Mouse (Mus musculus): ENCODE measurements at regions not wholly inside any gene's neighbourhood (a gene's known extent, or its start where the extent isn't known, plus 50 kb on each side); places are given as distances from the start of the nearest gene placed in this dataset.

DNA sequence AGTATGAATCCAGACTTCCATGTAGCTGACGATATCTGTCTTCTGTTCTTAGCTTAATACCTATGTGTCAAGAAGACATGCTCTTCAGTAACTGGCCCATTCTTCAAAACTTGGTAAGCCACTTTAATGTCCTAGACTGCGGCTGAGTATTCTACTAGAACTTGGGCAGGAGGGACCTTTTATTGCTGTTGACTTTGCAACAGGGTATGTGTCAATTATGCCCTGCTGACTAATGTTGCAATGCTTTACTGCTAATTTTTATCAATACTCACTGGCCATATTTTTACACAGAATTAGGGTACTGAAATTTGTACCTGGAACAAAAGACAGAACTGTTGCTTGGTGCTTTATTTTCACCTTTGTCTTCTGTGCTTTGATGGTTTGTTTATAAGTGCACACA lies 746.9 kb downstream of the Ppargc1a start:
- DNase-seq (ENCODE audit: low read depth): no peak

DNA sequence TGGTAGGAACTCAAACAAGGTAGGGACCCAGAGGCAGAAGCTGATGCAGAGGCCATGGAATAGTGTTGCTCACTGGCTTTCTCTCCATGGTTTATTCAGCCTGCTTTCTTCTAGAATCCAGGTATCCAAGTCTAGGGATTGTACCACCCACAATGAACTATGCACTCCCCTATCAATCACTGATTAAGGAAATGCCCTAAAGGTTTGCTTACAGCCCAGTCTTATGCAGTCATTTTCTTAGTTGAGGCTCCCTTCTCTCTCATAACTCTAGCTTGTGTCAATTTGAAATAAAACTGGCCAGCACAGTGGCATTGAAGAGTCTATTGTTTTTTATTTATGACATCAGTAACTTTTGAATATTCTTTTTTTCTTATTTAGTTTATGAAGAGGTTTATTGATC lies 747.6 kb downstream of the Ppargc1a start:
- no peak for DNase-seq (ENCODE audit: low read depth)

DNA sequence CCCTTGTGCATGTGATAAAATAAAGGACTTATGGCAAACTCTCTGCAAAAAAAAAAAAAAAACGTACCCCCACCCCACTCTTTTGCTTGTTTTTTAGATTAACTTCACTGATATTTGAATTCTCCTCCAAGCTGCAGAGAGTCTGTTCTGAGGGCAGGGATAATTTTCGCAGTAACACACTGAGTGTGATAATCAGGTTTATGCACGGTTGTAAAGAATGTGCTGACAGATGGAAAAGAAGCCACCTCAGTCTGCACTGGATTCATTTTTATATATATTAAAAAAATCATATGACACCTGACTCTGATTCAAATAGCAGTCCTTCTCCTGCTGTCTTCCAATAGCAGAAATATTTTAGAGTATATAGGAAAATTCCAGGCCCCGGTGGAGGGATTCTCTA lies 736.5 kb upstream of the Adgra3 start:
- DNase-seq (ENCODE audit: low read depth): no peak

DNA sequence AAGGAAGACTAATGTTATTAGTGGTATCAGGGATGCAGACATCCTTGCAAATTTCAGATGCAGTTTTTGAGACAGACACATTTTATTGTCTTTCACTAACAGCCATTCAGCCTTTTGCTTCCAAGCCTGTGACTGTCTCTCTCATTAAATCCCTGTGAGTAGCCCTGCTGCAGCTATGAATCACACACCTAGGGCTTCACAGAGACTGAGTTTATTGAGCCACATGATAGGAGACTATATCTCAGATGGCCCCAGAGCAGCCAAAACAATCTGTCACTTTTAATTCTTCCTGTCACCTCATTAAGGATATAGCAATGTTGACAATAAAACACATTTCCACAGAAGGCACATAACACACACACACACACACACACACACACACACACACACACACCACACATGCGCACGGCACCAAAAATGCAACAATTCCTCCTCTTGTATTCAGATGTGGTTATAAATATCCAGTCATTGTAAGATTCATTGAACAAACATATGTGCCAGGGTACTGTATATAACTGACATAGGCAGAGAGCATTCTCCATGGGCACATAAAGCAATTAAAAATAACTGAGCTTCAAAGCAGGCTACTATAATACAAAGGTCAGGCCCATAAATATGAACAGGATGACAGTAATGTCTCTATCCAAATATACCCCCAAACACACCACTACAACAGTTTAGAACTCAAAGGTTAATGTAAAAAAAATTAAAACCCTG lies 735.8 kb upstream of the Adgra3 start:
- no peak for DNase-seq (ENCODE audit: low read depth)

DNA sequence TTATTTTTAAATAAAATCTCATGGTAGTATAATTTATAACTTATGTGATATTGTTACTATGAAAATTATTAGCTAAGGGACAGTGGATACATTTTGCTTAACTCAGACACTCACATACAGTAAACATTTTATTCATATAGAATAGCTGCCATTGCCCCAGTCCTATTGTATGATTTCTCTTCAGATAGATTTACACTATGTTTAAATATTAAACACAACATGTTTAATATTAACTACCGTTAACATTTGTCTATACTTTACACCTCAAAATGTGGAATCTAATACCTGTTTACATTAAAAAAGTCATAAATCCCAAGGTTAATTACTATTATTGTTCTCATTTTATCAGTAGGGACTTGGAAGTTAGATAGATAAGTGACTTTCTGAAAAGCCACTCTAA lies 734.8 kb upstream of the Adgra3 start:
- no peak for DNase-seq (ENCODE audit: low read depth)

DNA sequence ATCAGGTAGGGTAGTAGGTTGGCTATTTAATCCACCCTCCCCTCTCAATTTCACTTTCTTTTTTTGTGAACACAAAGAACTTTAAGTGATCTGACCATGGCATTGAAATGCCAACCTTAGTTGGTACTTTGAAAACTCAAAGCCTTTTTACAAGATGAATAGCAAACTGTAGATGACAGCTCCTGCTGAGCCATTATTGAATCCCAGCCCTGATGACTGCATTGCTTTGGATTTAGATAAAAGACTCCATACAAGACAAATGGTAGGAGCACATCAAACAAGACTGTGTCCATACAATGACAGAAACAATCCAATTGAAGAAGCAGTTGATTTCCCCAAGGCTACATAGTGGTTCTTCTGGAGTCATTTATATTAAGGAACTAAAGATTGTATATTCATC lies 726.5 kb upstream of the Adgra3 start:
- no peak for DNase-seq (ENCODE audit: low read depth)

DNA sequence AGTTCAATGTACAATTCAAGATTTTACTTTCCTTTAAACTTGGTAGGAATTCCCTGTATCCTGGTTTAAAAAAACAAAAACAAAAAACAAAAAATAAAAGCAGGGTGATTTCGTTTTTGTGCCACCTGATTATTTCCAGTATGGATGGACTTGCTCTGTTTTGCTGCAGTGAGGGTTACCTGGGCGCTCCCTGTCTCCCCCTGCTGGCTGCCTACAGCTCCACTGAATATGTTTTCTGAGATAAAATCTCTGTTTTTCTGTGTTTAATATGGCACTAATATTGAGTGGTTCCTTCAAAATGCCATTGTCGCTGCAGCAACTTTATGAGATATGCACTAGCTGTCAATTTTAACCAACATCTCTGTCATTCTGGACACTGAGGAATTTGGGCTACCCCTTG lies 720.3 kb upstream of the Adgra3 start:
- DNase-seq (ENCODE audit: low read depth): no peak

DNA sequence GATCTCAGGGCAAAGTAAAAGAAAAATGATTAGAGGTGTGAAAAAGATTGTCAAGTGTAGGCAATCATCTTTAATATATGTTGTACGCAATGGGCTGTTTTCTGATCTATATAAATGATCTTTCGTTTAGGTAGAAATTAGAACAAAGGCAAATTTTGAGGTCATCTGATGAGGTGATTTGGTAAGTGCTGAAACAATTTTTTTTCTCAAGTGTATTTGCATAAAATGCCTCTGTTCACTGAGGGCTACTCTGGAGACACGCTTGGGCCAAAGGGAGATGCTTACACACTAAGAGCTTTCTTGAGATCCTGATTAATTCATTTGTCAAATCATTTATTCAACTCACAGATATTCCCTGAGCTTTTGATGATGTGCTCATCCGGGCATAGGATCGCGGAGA lies 719.4 kb upstream of the Adgra3 start:
- DNase-seq (ENCODE audit: low read depth): no peak

DNA sequence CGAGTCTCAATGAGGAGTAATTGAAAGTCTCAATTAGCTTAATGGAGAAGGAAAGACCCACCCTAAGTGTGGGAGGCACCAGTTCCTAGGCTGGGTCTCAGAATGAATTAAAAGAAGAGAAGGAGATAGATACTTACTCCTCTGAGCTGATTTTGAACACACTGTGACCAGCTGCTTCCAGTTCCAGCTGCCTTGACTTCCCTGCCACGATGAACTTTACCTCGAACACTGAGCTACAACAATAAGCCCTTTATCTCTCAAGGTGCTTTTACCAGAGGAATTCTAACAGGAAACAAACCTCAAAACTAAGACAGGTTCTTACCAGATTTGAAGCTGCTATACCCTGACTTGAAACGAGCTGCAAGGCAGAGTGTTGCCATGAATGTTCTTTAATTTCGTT lies 703.5 kb upstream of the Adgra3 start:
- DNase-seq (ENCODE audit: low read depth): no peak

DNA sequence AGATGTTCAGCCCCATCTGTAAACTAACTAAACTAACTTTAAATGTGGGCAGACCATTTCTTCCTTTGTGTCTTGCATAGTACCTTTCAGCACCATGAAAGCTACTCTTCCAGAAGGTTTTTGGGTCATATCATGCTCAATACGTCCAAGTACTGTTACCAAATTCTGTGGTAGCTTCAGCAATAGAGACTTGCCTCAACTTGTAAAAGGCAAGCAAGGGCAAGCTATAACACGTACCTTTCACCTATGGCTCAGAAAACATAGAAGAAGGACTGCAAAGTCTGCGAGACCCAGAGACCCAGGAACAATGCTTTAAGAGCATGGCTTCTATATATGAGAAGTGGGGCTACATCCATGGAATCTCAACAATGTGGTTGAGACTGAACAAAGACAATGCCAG lies 701.6 kb upstream of the Adgra3 start:
- no peak for DNase-seq (ENCODE audit: low read depth)

DNA sequence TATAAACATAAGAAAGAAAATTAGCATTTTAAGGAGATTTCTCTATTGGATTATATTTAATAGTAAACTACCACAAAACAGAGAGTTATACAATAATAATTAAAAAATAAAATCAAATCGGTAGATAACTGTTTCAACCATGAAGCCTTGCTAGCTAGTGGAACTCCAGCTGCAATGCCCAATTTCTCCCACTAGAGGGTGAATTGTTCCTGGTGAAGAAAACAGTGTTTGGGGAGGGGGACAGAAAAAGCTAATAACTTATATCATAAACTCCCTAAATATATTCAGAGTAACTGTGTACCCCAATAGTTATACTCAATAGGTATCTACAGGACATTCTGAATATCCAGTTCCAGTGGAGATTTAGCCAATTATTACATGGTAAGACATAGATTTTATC lies 694.0 kb upstream of the Adgra3 start:
- DNase-seq (ENCODE audit: low read depth): peak; percentile 0

DNA sequence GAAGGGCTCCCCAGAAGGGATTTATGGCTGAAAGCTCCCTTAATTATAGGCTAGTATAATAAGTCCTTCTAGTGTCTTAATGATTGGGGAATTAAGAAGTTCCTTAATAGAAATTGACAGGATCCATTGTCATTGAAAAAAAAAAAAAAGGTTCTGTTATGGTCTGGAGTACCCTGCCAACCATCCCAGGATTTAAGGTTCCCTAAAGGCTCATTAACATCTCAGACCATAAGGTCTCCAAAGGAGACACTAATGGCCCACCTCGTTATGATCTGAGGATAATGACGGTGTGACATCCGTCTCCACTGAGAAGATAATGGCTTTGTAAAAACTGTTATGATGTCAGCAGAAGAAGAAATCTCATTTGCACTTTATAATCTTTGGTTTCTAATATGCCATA lies 692.6 kb upstream of the Adgra3 start:
- no peak for DNase-seq (ENCODE audit: low read depth)

DNA sequence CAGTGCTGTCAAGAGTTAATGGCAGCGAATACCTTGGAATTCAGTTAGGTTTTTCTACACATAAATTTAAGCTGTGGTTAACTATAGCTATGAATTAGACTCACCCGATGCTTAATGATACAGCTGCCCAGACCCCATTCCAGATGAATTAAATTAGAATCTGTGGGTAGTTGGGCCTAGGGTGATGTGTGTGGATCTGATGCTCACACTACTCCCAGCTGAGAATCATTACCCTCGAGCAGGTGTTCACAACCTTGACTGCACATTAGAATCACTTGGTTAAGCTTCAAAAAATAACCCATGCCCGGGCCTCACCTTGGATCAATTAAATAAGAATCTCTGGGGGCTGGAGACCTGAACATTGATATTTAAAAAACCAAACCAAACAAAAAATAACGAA lies 684.2 kb upstream of the Adgra3 start:
- DNase-seq (ENCODE audit: low read depth): no peak

DNA sequence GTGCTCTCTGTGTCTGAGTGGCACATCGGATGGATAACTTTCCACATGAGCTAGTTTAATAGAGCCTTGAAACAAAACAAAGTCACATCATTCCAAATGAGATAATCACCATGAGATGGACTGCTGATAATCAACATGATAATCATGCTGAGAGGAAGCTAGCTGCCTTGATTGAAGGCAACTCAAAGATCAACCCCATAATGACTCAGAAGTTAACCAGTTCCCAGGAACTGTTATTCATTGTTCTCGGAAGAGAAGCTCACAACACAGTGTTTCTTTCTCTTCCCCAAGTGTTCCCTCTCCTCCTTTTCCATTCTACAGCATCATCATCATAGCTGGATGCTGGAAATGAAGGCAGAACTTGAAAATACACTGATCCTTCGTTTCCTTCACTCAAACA lies 674.9 kb upstream of the Adgra3 start:
- DNase-seq (ENCODE audit: low read depth): no peak

DNA sequence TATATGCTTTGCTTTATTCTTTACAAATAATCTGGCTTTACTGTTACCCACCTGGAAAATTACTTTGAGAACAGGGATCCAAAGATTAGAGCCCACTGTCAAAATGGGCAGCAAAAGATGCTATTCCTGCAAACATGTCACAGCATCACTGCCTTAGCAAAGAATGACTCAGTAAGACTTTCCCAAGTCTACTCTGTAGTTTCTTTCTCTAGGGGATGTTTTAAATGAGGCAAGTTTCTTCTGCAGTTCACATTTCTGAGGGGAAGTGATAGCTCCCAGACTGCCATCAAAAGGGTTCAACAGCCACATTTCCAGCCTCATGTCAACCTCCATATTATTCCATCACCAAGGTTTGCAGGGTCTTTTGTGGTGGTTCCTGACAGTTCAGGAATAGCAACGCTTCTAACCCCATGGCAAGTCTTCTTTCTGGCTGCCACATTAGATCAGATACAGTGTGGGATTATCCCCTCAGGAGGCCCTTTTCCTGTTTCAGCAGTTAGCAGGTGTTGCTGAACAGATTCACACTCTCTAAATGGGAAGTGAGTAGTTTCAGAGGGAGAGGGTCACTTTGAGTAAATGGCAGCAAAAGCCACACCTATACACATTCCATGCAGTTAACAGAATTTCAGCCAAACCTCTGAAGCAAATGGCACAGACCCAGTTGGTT lies 669.7 kb upstream of the Adgra3 start:
- no peak for DNase-seq (ENCODE audit: low read depth)

DNA sequence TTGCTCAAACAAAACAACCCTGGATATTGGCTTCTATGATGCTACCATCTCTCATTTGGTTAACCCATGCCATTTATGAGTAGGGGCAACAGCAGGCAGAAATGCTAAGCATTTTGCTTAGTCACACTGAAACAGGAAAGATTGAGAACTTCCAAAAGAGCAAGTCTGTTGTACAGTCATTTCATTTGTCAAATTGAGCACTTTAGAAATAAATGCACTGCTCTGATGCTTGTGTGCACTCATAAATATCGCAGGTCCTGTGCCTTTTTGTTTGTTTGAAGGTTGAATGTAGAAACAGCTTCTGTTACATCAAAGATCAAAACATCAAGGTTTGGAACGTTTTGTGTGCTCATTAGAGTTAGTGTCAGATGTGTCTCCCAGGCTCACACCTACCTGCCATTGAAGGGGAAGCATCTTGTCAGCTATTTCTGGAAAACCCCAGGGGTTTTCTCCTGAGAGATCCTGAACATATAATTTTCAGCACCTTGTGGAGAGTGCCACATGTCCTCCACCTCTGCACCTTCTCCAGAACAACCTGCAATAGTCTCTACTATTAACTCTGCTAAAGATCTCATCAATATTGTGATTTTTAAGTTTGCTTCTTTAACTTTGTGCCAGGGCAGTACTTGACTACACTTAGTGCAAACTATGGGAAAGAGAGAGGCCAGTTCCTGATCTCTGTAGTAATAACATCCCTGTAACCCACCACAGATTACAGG lies 648.3 kb upstream of the Adgra3 start:
- no peak for DNase-seq (ENCODE audit: low read depth)

DNA sequence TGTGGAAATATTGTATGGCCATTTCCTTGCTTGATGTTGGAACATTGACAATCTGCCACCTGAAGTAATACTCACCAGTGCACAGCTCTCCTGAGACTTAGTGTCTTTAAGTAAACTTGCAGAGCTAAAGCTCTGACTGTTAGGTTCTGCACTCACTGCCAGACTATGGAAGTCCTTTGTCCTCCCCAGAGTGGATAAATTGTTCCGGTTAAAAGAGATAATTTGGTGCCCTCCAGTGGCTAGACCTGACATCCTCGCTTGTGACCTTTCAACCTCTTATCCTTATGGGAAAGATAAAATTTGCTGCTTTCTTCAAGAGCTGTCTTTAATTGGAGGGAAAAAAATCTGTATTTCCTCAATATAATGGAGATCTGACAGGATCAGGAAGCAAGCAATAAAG lies 639.3 kb upstream of the Adgra3 start:
- DNase-seq (ENCODE audit: low read depth): no peak

DNA sequence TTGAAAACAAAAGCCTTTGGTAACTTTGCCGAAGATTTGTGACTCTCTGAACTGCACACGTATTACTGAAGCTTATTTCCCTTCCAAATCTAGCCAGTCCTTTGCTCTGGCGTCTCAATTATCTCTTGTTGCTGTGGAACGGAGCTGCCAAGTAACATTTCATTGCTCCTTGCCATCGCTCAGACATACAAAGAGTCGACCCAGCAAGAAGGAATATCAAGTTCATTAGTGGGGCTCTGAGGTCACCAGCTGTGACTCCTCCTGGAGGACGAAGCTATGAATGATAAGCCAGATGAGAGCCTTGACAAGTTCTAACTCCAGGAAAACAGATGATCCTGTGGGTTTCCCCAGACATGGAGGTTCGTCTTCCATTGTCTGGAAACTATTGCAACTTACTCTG lies 638.8 kb upstream of the Adgra3 start:
- DNase-seq (ENCODE audit: low read depth): no peak

DNA sequence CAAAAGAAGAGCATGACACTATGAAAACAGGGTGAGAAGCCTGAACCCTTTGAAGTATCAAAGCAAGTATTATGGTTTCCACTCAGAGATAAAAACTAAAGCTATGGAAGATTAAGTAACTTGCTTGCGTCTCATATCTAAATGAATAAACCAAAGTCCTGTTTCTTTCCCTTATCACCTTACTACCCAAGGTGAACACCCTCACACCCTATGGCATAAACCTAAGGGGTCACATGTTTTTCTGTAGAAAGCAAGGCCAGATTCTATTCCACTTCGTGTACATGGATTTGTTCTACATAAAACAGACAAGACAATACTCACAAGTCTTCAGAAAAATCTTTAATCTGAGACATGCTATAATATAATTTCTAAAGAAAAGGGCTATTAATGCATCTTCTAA lies 629.6 kb upstream of the Adgra3 start:
- no peak for DNase-seq (ENCODE audit: low read depth)

DNA sequence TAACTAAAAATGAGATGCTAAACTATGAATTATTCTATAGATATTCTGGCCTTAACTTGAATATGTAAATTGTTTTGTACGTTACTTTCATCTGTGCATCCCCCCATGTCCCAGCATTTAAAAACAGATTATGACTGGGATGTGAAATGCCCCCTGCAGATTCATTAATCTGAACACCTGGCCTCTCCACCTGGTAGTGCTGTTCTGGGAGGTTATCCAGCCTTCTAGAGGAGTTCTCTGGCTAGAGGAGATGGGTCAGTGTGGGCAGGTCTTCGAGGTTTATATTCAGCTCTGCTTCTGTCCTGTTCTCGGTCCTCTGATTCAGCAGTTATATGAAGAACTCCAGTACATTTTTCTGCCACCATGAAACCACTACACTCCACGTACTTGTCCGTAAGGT lies 625.2 kb upstream of the Adgra3 start:
- no peak for DNase-seq (ENCODE audit: low read depth)

DNA sequence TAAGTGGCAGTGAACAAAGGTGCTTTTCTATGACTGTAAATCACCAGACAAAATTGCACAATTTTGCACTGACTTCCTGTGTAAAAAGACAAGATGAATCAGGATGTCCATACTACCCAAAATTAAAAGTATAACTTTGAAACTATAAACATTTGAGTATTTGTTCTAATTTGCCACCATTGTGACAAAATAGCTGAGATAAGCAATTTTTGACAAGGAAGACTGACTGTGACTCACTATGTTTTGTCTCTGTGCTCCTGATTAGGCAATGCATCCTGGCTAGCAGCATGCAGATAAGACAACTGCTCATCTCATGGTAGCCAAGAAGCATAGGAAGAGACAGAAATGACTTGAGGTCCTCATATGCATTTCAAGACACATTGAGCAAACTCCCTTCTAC lies 577.7 kb upstream of the Adgra3 start:
- no peak for DNase-seq (ENCODE audit: low read depth)

DNA sequence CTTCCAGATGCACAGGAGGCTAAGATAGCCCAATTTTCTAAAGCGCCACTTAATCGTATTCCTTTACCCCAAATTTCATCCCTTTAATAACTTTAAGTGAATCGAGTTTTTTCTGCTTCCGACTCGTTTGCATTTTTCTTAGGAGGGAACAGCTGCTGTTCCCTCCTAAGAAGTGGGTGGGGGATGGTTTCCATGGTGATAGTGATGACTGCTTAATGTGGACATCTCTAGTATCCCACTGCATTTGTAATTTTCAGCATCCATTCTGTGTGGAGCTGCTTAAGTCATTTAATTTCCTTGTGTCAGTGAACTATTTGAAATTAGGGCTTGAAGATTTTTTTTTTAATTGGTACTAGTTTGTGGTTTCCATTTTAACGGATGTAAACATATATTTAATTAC lies 567.8 kb upstream of the Adgra3 start:
- no peak for DNase-seq (ENCODE audit: low read depth)

DNA sequence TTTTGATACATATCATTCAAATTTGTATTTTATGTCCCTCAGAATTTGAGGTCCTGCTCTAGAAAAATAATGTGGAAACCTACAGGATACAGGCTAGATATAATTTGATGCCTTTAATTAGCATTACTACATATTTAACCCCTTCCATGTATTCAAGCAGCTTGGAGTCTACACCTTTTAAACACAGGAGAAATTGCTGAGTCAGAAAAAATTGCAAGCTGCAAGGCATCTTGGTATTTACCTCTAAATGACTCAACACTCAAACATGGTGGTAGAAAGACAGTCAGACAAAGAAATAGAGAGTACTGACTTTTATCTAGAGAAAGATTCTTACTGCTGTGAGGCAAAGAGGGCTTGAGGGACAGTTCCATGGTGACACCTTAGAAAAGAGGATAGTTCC lies 565.4 kb upstream of the Adgra3 start:
- no peak for DNase-seq (ENCODE audit: low read depth)
